Mouse (Mus musculus): ENCODE data around the gene Rsph14. TPM values are rescaled to one million over a fixed set of nuclear protein-coding genes. Genes with fewer than 3 reads are reported as not detected.

Gene Rsph14
- polyA plus RNA-seq (2014; fragmentation: Nextera tagmentation; extraction: Ambion mirVana) = not detected in 2 replicates

DNA sequence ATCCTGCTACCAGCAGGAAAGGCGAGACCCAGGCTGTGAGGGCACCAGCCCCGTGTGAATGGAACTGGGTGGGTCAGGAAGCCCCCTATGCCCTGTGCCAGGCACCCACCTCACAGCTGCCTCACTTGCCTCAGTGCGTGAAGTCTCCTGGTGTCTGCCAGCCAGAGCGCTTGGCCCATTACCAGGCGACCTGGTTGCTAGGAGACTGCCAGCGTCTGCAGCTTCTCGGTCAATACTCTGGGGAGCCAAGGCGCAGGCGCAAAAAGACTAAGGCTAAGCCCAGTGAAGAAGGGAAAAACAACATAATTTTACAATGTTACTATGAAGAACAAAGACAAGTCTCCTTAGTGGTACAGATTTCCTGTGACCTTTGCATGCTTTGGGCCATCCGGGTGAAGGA, at the start of gene Rsph14:
Gene Rsph14, minus strand, starts transcription at position 192 of the 400 bp plus-strand sequence.
- no peak within 1 kb of the TSS for H3K4me3 ChIP-seq (ENCODE audit: low read depth, low read length)
- no peaks in the 10 kb centered on the region for H3K9me3 ChIP-seq (replicated peaks; ENCODE audit: control insufficient read depth, low read length)
- H3K9ac ChIP-seq (ENCODE audit: low read depth, low read length) = no peak within 1 kb of the TSS
- ATAC-seq (replicated peaks; ENCODE audit: insufficient number of reproducible peaks, low FRiP score, low TSS enrichment) = no peak
- H3K27me3 ChIP-seq (ENCODE audit: control insufficient read depth, insufficient read depth, low read length) = no peaks in the 10 kb centered on the region
- no peak within 1 kb of the TSS for H3K27ac ChIP-seq (ENCODE audit: low read depth, low read length)
- WGBS (ENCODE audit: insufficient replicate concordance) = 35% methylated on average over 10 of the region's 10 CpGs
- H3K4me2 ChIP-seq = no peak within 1 kb of the TSS
- no peaks in the 10 kb centered on the region for H3K36me3 ChIP-seq (ENCODE audit: control insufficient read depth, insufficient read depth, low read length)
- H3K4me1 ChIP-seq (ENCODE audit: control insufficient read depth, insufficient read depth, low read length) = peaks cover 2% of the 10 kb centered on the region; the same call in 1 of the 2 replicates

DNA sequence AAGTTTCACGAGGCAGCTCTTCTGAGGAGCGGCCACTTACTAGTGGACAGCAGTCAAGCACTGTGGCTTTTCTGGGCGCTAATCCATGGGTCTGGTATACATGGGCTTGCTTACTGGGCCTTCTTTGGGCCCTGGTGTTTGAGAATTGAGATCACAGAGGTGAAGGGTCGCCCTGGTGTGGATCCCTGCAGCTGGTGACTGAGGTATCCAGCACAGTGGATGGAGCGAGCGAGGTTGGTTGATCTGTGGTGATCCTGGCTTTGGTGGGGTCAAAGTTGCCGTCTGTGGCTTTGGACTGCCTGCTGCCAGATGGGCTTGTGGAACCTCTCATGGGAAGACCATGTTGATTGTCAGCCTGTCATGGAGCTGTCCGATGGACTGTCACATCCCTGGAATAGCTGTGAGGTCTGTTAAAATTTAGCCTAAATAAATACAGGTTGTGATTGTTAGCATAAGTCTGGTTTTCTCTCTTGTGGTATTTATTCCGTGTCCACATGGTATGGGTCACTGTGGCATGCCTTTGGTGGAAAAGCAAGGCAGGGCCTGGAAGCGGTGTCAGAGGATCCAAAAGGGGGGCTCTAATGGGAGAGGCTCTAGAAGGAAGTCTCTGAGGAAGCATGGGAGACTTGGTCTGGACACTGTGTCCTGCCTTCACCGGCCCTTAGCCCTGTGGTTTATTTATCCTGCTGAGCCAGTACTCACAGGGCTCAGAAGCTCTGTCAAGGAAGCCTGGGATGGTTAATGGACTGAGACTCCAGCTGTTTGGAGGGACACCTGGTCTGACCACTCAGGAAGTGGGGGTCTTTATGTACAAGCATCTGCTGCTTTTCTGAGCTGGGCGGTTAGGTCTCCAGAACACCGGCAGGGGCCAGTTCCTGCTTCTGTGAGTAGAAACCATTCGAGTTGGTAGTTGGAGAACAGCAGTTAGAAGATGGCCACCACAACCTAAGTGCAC, 46.1 kb upstream of the Rsph14 start:
- no peak for ATAC-seq (replicated peaks; ENCODE audit: insufficient number of reproducible peaks, low FRiP score, low TSS enrichment)

DNA sequence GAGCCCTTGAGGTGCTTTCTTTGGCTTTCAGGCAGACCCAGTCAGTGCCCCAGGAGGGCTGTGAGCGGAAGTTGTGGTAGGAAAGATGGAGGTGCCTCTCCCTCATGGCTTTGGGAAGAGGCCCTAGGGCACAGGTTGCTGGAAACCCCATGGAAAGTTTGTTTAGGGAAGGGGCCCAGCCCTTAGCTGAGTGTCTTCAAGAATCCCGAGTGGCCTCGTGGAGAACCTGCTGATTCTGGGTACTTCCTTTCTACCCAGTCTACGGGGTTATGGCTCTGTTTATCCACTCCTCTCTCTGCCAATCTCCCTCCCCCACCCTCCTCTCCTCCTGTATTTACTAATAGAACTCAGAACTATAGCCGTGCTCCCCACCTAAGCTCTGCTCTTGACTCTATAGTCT, 43.3 kb upstream of the Rsph14 start:
- H3K9ac ChIP-seq (ENCODE audit: low read depth, low read length) = no peak overlapping the region
- H3K4me3 ChIP-seq (ENCODE audit: low read depth, low read length) = no peak overlapping the region
- no peak overlapping the region for H3K4me2 ChIP-seq
- H3K27ac ChIP-seq (ENCODE audit: low read depth, low read length) = no peak overlapping the region
- no peaks in the 10 kb centered on the region for H3K36me3 ChIP-seq (ENCODE audit: control insufficient read depth, insufficient read depth, low read length)
- ATAC-seq (replicated peaks; ENCODE audit: insufficient number of reproducible peaks, low FRiP score, low TSS enrichment) = no peak
- H3K4me1 ChIP-seq (ENCODE audit: control insufficient read depth, insufficient read depth, low read length) = peaks cover 4% of the 10 kb centered on the region
- H3K27me3 ChIP-seq (ENCODE audit: control insufficient read depth, insufficient read depth, low read length) = no peaks in the 10 kb centered on the region
- H3K9me3 ChIP-seq (replicated peaks; ENCODE audit: control insufficient read depth, low read length) = no peaks in the 10 kb centered on the region
- WGBS (ENCODE audit: insufficient replicate concordance) = 72% methylated on average over 5 of the region's 5 CpGs

More for the DNA sequence above, 46.1 kb upstream of the Rsph14 start:
- Histone ChIP-seq H3K36me3 (ENCODE audit: control insufficient read depth, insufficient read depth, low read length) (no peaks in the 10 kb centered on the region), H3K27me3 (ENCODE audit: control insufficient read depth, insufficient read depth, low read length) (no peaks in the 10 kb centered on the region), H3K9ac (ENCODE audit: low read depth, low read length) (no peak overlapping the region), H3K4me2 (no peak overlapping the region), H3K9me3 (replicated peaks; ENCODE audit: control insufficient read depth, low read length) (no peaks in the 10 kb centered on the region), H3K27ac (ENCODE audit: low read depth, low read length) (no peak overlapping the region), H3K4me1 (ENCODE audit: control insufficient read depth, insufficient read depth, low read length) (0 out of 2 replicates have a peak, but pooled peaks cover 2% of the 10 kb centered on the region), H3K4me3 (ENCODE audit: low read depth, low read length) (no peak overlapping the region)
- 77% methylated on average over 14 of the region's 14 CpGs for WGBS (ENCODE audit: insufficient replicate concordance)

DNA sequence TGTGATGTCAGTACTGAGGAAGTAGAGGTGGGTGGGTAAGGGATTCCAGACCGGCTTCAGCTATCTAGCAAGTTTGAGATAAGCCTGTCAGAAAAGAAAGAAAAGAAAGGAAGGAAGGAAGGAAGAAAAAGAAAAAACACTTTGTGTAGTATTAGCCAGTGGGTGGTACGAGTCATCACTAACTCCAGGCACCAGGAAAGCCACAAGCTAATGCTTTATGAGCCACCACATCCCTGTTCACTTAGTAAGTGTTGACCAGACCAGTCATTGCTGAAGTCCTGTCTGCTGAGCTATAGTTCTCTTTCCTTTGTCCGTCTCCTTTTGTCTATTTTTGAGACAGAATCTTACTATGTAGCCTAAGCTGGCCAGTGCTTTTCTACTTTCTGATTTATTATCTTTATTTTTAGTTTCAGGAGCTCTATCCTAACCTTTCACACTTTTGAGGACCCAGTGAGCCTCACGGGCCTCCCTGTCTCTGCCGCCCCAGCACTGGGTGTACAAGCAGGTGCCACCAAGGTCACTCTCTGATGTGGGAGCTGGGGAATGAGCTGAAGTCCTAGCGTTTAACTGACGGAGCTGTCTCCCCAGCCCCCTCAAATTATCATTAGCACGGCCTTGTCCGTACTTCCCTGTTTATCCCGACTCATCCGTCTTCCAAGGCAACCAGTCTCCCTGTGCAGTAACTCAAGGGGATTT, 38.0 kb upstream of the Rsph14 start:
- Histone ChIP-seq H3K36me3 (ENCODE audit: control insufficient read depth, insufficient read depth, low read length) (no peaks in the 10 kb centered on the region), H3K4me3 (ENCODE audit: low read depth, low read length) (no peak overlapping the region), H3K9me3 (replicated peaks; ENCODE audit: control insufficient read depth, low read length) (no peaks in the 10 kb centered on the region), H3K4me1 (ENCODE audit: control insufficient read depth, insufficient read depth, low read length) (peaks cover 21% of the 10 kb centered on the region), H3K27ac (ENCODE audit: low read depth, low read length) (peak overlapping the region; percentile 36), H3K27me3 (ENCODE audit: control insufficient read depth, insufficient read depth, low read length) (no peaks in the 10 kb centered on the region), H3K9ac (ENCODE audit: low read depth, low read length) (no peak overlapping the region), H3K4me2 (no peak overlapping the region)
- no peak for ATAC-seq (replicated peaks; ENCODE audit: insufficient number of reproducible peaks, low FRiP score, low TSS enrichment)
- 42% methylated on average over 11 of the region's 11 CpGs for WGBS (ENCODE audit: insufficient replicate concordance)

DNA sequence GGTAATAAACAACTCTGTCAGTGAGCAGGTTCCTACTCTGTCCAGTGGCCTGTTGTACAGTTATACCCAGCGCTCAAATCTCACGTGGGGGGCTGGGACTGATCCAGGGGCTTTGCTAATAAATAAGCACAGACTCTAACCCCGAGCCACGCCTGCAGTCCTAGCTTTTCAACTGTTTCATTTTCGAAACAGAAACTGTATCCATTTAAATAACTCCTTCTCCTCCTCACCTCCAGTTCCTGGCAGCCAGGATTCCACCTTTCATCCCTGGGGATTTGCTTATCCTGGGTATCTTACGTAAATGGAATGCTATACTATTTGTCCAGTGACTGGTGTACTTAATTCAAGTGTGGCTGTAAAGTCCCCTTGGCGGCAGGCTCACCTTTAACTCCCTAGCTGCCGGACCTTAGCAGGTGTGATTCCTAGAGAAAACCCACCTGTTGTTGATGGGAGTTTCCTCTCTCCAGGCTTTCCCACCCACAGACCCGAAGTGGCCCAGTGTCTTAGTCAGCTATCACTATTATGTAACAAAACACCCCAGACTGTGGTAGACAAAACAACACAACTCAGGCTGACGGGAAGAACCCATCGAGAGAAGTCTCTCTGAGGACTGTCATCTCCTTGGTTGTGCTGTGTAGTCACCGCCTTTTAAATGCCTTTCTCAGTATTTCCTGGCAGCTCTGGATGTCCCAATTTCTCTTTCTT, 36.4 kb upstream of the Rsph14 start:
- Histone ChIP-seq H3K4me3 (ENCODE audit: low read depth, low read length) (no peak overlapping the region), H3K4me2 (0 out of 2 replicates have a peak overlapping the region, but pooled peaks have one; percentile 15), H3K9me3 (replicated peaks; ENCODE audit: control insufficient read depth, low read length) (no peaks in the 10 kb centered on the region), H3K27ac (ENCODE audit: low read depth, low read length) (no peak overlapping the region), H3K9ac (ENCODE audit: low read depth, low read length) (no peak overlapping the region), H3K27me3 (ENCODE audit: control insufficient read depth, insufficient read depth, low read length) (no peaks in the 10 kb centered on the region), H3K36me3 (ENCODE audit: control insufficient read depth, insufficient read depth, low read length) (no peaks in the 10 kb centered on the region), H3K4me1 (ENCODE audit: control insufficient read depth, insufficient read depth, low read length) (peaks cover 23% of the 10 kb centered on the region)
- no peak for ATAC-seq (replicated peaks; ENCODE audit: insufficient number of reproducible peaks, low FRiP score, low TSS enrichment)
- WGBS (ENCODE audit: insufficient replicate concordance) = 46% methylated on average over 12 of the region's 12 CpGs

DNA sequence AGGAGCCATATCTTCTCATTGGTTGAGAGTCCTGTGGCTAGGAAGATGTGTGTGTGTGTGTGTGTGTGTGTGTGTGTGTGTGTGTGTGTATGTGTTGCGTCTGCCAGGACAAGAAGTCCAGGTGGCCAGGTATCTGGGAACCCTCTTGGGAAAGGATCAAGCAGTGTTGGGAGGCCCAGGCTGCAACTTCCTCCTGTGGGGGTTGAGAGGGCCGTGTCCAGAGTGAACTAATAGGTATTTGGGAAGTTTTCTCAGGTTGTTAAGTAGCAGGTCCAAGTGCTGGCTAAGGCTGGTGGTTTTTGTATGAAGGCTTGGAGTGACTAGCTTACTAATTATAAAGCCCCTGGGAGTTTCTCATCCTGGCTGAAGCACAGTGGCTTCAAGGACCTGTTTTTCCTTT, 35.7 kb upstream of the Rsph14 start:
- H3K4me1 ChIP-seq (ENCODE audit: control insufficient read depth, insufficient read depth, low read length) = peaks cover 30% of the 10 kb centered on the region
- 53% methylated on average over 2 of the region's 2 CpGs for WGBS (ENCODE audit: insufficient replicate concordance)
- no peak overlapping the region for H3K9ac ChIP-seq (ENCODE audit: low read depth, low read length)
- no peaks in the 10 kb centered on the region for H3K9me3 ChIP-seq (replicated peaks; ENCODE audit: control insufficient read depth, low read length)
- H3K4me3 ChIP-seq (ENCODE audit: low read depth, low read length) = no peak overlapping the region
- ATAC-seq (replicated peaks; ENCODE audit: insufficient number of reproducible peaks, low FRiP score, low TSS enrichment) = no peak
- H3K4me2 ChIP-seq = no peak overlapping the region
- H3K27me3 ChIP-seq (ENCODE audit: control insufficient read depth, insufficient read depth, low read length) = no peaks in the 10 kb centered on the region
- no peak overlapping the region for H3K27ac ChIP-seq (ENCODE audit: low read depth, low read length)
- no peaks in the 10 kb centered on the region for H3K36me3 ChIP-seq (ENCODE audit: control insufficient read depth, insufficient read depth, low read length)

DNA sequence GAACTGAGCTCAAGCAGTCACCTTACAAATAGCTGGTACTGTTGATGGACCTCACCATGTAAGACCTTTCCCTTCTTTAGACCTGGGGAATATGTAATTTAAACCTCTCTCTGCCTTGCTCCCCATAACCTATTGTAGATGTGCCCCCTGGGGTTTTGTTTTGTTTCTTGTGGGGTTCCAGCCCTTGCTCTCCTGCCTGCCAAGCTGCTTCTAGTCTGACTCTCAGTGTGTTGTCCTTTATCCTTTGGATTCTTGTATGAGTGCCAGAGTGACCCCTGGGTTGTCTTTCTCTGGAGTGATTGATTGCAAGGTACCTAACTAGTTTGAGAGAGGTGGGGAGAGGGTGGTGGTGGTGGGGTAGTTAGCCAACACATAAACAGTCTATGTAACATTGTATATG, 35.1 kb upstream of the Rsph14 start:
- no peak overlapping the region for H3K4me2 ChIP-seq
- no peak overlapping the region for H3K27ac ChIP-seq (ENCODE audit: low read depth, low read length)
- no peaks in the 10 kb centered on the region for H3K36me3 ChIP-seq (ENCODE audit: control insufficient read depth, insufficient read depth, low read length)
- no peak overlapping the region for H3K9ac ChIP-seq (ENCODE audit: low read depth, low read length)
- H3K27me3 ChIP-seq (ENCODE audit: control insufficient read depth, insufficient read depth, low read length) = no peaks in the 10 kb centered on the region
- H3K4me3 ChIP-seq (ENCODE audit: low read depth, low read length) = no peak overlapping the region
- peaks cover 34% of the 10 kb centered on the region for H3K4me1 ChIP-seq (ENCODE audit: control insufficient read depth, insufficient read depth, low read length)
- no peak for ATAC-seq (replicated peaks; ENCODE audit: insufficient number of reproducible peaks, low FRiP score, low TSS enrichment)
- no peaks in the 10 kb centered on the region for H3K9me3 ChIP-seq (replicated peaks; ENCODE audit: control insufficient read depth, low read length)

DNA sequence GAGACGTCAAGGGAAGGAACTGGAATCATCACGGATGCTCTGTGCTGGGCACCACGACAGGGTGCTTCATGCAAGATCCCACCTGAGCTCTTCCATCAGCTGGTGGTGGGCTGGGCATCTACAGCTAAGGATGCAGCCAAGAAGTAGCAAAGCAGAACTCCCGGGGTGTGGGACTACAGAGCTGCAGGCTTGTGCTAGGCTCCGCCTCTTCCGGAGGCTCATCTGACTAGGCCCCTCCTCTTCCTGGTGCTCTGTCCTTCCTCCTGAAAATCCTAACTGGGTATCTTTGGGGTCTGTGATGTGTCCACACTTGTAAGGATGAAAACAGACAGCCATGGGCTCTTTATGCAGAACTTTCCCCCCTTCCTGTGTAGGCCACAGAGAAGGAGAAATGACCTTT, 33.3 kb upstream of the Rsph14 start:
- no peak overlapping the region for H3K4me2 ChIP-seq
- peaks cover 46% of the 10 kb centered on the region for H3K4me1 ChIP-seq (ENCODE audit: control insufficient read depth, insufficient read depth, low read length)
- H3K36me3 ChIP-seq (ENCODE audit: control insufficient read depth, insufficient read depth, low read length) = no peaks in the 10 kb centered on the region
- peaks cover 10% of the 10 kb centered on the region for H3K27me3 ChIP-seq (ENCODE audit: control insufficient read depth, insufficient read depth, low read length)
- WGBS (ENCODE audit: insufficient replicate concordance) = 75% methylated on average over 6 of the region's 6 CpGs
- ATAC-seq (replicated peaks; ENCODE audit: insufficient number of reproducible peaks, low FRiP score, low TSS enrichment) = no peak
- no peaks in the 10 kb centered on the region for H3K9me3 ChIP-seq (replicated peaks; ENCODE audit: control insufficient read depth, low read length)
- no peak overlapping the region for H3K4me3 ChIP-seq (ENCODE audit: low read depth, low read length)
- H3K27ac ChIP-seq (ENCODE audit: low read depth, low read length) = no peak overlapping the region
- no peak overlapping the region for H3K9ac ChIP-seq (ENCODE audit: low read depth, low read length)

Measured in heart, embryonic 11.5 days (tissue).